Mouse (Mus musculus): ENCODE results near the gene Ppp1cb. TPM values are rescaled to one million over a fixed set of nuclear protein-coding genes. Genes with fewer than 3 reads are reported as not detected.

Gene Ppp1cb
- polyA plus RNA-seq, 1 experiment from 2014 or later: 159 TPM

GRCm38 (mm10) chr5:32478972-32479371, 20.3 kb downstream of the Ppp1cb start:
- no peaks in the 10 kb centered on the region for H3K9me3 ChIP-seq (ENCODE audit: low read length)
- ATAC-seq (no peak), DNase-seq (ENCODE audit: low spot score) (no peak)
- TF ChIP-seq EP300 (IDR thresholded peaks at IDR 0.05) (no peak), CTCF (IDR thresholded peaks at IDR 0.05) (no peak)
- peaks cover 26% of the 10 kb centered on the region for H3K36me3 ChIP-seq (ENCODE audit: insufficient read depth, low read length)
- H3K4me3 ChIP-seq (ENCODE audit: low read depth, low read length): no peak overlapping the region
- no peak overlapping the region for H3K27ac ChIP-seq (ENCODE audit: low read length)
- H3K4me1 ChIP-seq (ENCODE audit: insufficient read depth, low read depth, low read length): no peaks in the 10 kb centered on the region
- no peaks in the 10 kb centered on the region for H3K27me3 ChIP-seq (replicated peaks; ENCODE audit: insufficient read depth, low read length)
- H3K9ac ChIP-seq (replicated peaks; ENCODE audit: low read depth): no peak overlapping the region
- H3K4me2 ChIP-seq (replicated peaks; ENCODE audit: low read depth, low read length): no peak overlapping the region
- WGBS: 70% methylated on average over 4 of the region's 4 CpGs

GRCm38 (mm10) chr5:32485430-32485829, 26.8 kb downstream of the Ppp1cb start:
- H3K27me3 ChIP-seq (replicated peaks; ENCODE audit: insufficient read depth, low read length): no peaks in the 10 kb centered on the region
- no peak overlapping the region for H3K4me3 ChIP-seq (ENCODE audit: low read depth, low read length)
- peaks cover 59% of the 10 kb centered on the region for H3K36me3 ChIP-seq (ENCODE audit: insufficient read depth, low read length)
- TF ChIP-seq CTCF (IDR thresholded peaks at IDR 0.05) (no peak), EP300 (IDR thresholded peaks at IDR 0.05) (no peak)
- H3K4me2 ChIP-seq (replicated peaks; ENCODE audit: low read depth, low read length): no peak overlapping the region
- ATAC-seq: no peak
- no peaks in the 10 kb centered on the region for H3K9me3 ChIP-seq (ENCODE audit: low read length)
- no peak for DNase-seq (ENCODE audit: low spot score)
- H3K9ac ChIP-seq (replicated peaks; ENCODE audit: low read depth): no peak overlapping the region
- no peak overlapping the region for H3K27ac ChIP-seq (ENCODE audit: low read length)
- WGBS: 77% methylated on average over 3 of the region's 3 CpGs
- no peaks in the 10 kb centered on the region for H3K4me1 ChIP-seq (ENCODE audit: insufficient read depth, low read depth, low read length)

- 83% methylated on average over 2 of the region's 2 CpGs for WGBS
- DNase-seq (ENCODE audit: low spot score) (no peak), ATAC-seq (no peak)
- H3K27ac ChIP-seq (ENCODE audit: low read length): no peak overlapping the region
- TF ChIP-seq CTCF (IDR thresholded peaks at IDR 0.05) (no peak), EP300 (IDR thresholded peaks at IDR 0.05) (no peak)
- no peak overlapping the region for H3K9ac ChIP-seq (replicated peaks; ENCODE audit: low read depth)
- no peak overlapping the region for H3K4me2 ChIP-seq (replicated peaks; ENCODE audit: low read depth, low read length)
- no peaks in the 10 kb centered on the region for H3K9me3 ChIP-seq (ENCODE audit: low read length)
- no peaks in the 10 kb centered on the region for H3K27me3 ChIP-seq (replicated peaks; ENCODE audit: insufficient read depth, low read length)
- no peaks in the 10 kb centered on the region for H3K4me1 ChIP-seq (ENCODE audit: insufficient read depth, low read depth, low read length)
- no peak overlapping the region for H3K4me3 ChIP-seq (ENCODE audit: low read depth, low read length)
- peaks cover 53% of the 10 kb centered on the region for H3K36me3 ChIP-seq (ENCODE audit: insufficient read depth, low read length)
Observed at GRCm38 (mm10) chr5:32488044-32488443, 29.4 kb downstream of the Ppp1cb start.

GRCm38 (mm10) chr5:32494084-32494700, 35.5 kb downstream of the Ppp1cb start:
- peaks cover 13% of the 10 kb centered on the region; the same call in 1 of the 2 replicates for H3K36me3 ChIP-seq (ENCODE audit: insufficient read depth, low read length)
- no peaks in the 10 kb centered on the region for H3K9me3 ChIP-seq (ENCODE audit: low read length)
- H3K27me3 ChIP-seq (replicated peaks; ENCODE audit: insufficient read depth, low read length): no peaks in the 10 kb centered on the region
- no peaks in the 10 kb centered on the region for H3K4me1 ChIP-seq (ENCODE audit: insufficient read depth, low read depth, low read length)
- WGBS: 74% methylated on average over 3 of the region's 3 CpGs
- H3K9ac ChIP-seq (replicated peaks; ENCODE audit: low read depth): no peak overlapping the region
- H3K4me2 ChIP-seq (replicated peaks; ENCODE audit: low read depth, low read length): no peak overlapping the region
- H3K27ac ChIP-seq (ENCODE audit: low read length): no peak overlapping the region
- peak; percentile 17 for DNase-seq (ENCODE audit: low spot score)
- no peak overlapping the region for H3K4me3 ChIP-seq (ENCODE audit: low read depth, low read length)
- TF ChIP-seq CTCF (IDR thresholded peaks at IDR 0.05) (no peak), EP300 (IDR thresholded peaks at IDR 0.05) (no peak)
- ATAC-seq: peak; percentile 54

- Histone ChIP-seq H3K9ac (replicated peaks; ENCODE audit: low read depth) (no peak overlapping the region), H3K4me1 (ENCODE audit: insufficient read depth, low read depth, low read length) (no peaks in the 10 kb centered on the region), H3K27me3 (replicated peaks; ENCODE audit: insufficient read depth, low read length) (no peaks in the 10 kb centered on the region), H3K4me2 (replicated peaks; ENCODE audit: low read depth, low read length) (no peak overlapping the region), H3K36me3 (ENCODE audit: insufficient read depth, low read length) (no peaks in the 10 kb centered on the region), H3K27ac (ENCODE audit: low read length) (no peak overlapping the region), H3K9me3 (ENCODE audit: low read length) (no peaks in the 10 kb centered on the region), H3K4me3 (ENCODE audit: low read depth, low read length) (no peak overlapping the region)
- TF ChIP-seq EP300 (IDR thresholded peaks at IDR 0.05) (no peak), CTCF (IDR thresholded peaks at IDR 0.05) (no peak)
- peak; percentile 62 for DNase-seq (ENCODE audit: low spot score)
- no peak; the same call in 1 of the 2 replicates for ATAC-seq
- 30% methylated on average over 3 of the region's 3 CpGs for WGBS
Observed at GRCm38 (mm10) chr5:32508766-32509165, 50.1 kb downstream of the Ppp1cb start.

- Histone ChIP-seq H3K4me1 (ENCODE audit: insufficient read depth, low read depth, low read length) (no peaks in the 10 kb centered on the region), H3K4me3 (ENCODE audit: low read depth, low read length) (no peak overlapping the region), H3K9me3 (ENCODE audit: low read length) (no peaks in the 10 kb centered on the region), H3K27me3 (replicated peaks; ENCODE audit: insufficient read depth, low read length) (no peaks in the 10 kb centered on the region), H3K4me2 (replicated peaks; ENCODE audit: low read depth, low read length) (no peak overlapping the region), H3K27ac (ENCODE audit: low read length) (no peak overlapping the region), H3K9ac (replicated peaks; ENCODE audit: low read depth) (no peak overlapping the region), H3K36me3 (ENCODE audit: insufficient read depth, low read length) (no peaks in the 10 kb centered on the region)
- DNase-seq (ENCODE audit: low spot score): peak; percentile 46
- 56% methylated on average over 1 of the region's 1 CpGs for WGBS
- TF ChIP-seq CTCF (IDR thresholded peaks at IDR 0.05) (peak; percentile 76), EP300 (IDR thresholded peaks at IDR 0.05) (no peak)
- no peak for ATAC-seq
Observed at GRCm38 (mm10) chr5:32520381-32520780, 61.7 kb downstream of the Ppp1cb start.
